Mouse (Mus musculus) induced T-regulatory cell, adult 2 months (primary cell): ENCODE results near the gene BC049352.

ENCODE experiments used
- DNase-seq: peaks from one replicate; pipeline ENCODE4 v3.0.0-alpha.2; 2012; ENCODE audit warnings: low read depth

Gene BC049352

GRCm38 (mm10) chr9:45247536-45247935 lies 65.7 kb downstream of the BC049352 start:
- DNase-seq, result peak; percentile 83

GRCm38 (mm10) chr9:45250306-45250705 lies 68.5 kb downstream of the BC049352 start:
- DNase-seq, result peak; percentile 37

- peak; percentile 78 for DNase-seq
Observed at GRCm38 (mm10) chr9:45251281-45251680, 69.5 kb downstream of the BC049352 start.

- peak; percentile 77 for DNase-seq
Observed at GRCm38 (mm10) chr9:45251990-45252389, 70.2 kb downstream of the BC049352 start.

DNA sequence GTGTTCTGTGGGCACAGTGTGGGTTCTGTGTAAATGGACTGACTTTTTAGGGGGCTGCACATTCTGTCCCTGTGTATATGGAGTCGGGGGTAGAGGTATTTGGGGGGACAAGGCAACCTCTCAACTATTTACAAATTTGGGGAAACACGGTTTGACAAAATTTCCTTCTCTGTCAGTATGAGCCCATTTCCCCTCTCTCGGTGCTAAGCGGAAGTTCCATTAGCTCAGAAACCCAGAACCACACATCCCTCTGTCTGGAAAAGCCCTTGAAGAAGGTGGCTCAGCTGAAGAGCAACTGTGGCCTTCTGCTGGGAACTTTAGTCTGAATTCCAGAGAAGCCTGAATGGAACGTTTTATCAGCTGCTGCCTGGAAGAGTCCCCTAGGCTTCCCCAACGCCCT lies 70.6 kb downstream of the BC049352 start:
- peak; percentile 67 for DNase-seq

GRCm38 (mm10) chr9:45254021-45254420 lies 72.2 kb downstream of the BC049352 start:
- no peak for DNase-seq

GRCm38 (mm10) chr9:45254605-45255004 lies 72.8 kb downstream of the BC049352 start:
- DNase-seq, result no peak

GRCm38 (mm10) chr9:45255431-45255830 lies 73.6 kb downstream of the BC049352 start:
- DNase-seq, result no peak

- no peak for DNase-seq
Observed at GRCm38 (mm10) chr9:45255967-45256366, 74.2 kb downstream of the BC049352 start.

GRCm38 (mm10) chr9:45259065-45259464 lies 77.3 kb downstream of the BC049352 start:
- no peak for DNase-seq

- DNase-seq, result no peak
Observed at GRCm38 (mm10) chr9:45261466-45261865, 79.7 kb downstream of the BC049352 start.

GRCm38 (mm10) chr9:45261872-45262271 lies 80.1 kb downstream of the BC049352 start:
- DNase-seq, result no peak

DNA sequence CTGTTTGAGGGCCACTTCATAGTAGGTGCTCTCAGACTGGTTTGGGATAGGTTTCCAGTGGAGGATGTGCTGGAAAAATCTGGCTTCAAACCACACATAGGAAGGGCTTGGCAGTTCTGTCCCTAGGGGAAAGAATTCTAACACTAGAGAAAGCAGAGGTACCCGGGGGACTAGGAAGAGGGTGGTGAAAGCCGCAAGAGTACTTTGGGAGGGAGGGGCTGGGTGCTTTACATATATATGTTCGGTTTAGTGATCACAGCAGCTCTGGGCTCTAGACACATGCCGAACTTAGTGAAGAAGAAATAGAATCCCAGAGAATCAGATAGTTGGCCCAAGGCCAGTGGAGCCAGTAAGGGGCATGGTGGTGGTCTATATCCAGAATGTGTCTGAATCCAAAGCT lies 85.3 kb downstream of the BC049352 start:
- DNase-seq, result peak; percentile 42

DNA sequence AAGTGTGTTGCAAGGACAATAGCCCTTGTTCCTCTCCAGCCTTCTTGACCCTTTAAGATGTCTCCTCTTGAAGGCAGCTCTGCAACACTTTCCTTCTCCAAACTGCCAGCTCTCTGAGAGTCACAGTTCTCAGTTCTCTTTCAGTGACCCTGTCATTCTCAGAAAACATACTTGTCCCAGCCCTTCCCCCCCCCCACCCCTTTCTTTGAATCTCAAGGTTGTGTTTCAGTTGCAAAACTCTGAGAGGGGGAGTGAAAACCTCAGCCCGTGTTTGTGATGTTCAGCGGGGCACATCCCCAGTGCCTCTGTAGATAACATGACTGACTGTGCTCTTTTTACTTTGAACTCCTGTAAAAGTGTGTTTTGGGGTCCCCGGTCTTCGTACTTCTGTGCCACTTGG lies 86.3 kb downstream of the BC049352 start:
- peak; percentile 72 for DNase-seq

DNA sequence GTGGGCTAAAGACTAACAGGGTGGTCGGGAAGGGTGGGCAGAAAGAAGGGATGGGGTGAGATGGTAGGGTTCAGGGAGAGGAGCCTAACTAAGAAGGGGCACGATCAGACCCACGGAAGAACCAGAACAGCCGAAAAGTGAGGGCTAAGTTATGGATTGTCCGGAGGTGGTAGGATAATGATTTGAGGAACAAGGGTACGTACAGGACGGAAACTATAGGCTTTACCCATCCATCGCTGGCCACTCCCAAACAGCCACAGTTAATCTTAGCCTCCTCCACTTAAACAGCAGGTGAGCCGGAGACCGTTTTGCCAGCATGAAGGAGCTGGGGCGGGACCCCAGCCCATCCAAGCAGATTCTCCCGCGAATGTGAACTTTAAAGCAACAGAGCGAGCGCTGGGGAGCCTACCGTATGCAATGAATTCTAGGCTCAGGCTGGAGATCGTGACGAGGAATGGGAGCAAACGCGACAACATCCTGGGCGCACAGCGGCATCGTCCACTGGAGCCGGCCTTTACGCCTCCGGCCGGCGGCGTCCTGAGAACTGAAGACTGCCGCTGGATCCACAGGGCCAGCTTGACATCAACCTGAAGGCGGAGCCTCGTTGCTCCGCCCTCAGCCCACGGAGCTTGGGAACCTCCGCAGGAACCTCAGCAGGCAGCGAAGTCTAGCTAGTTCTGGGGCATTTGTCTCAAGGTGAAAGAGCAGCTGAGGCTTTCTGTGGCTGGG lies 87.0 kb downstream of the BC049352 start, which contains the start of gene Il10ra:
Gene Il10ra, minus strand, starts transcription at position 553 of the 729 bp plus-strand sequence.
- DNase-seq, result peak; percentile 86

GRCm38 (mm10) chr9:45272213-45272612 lies 90.4 kb downstream of the BC049352 start:
- DNase-seq, result peak; percentile 60

DNA sequence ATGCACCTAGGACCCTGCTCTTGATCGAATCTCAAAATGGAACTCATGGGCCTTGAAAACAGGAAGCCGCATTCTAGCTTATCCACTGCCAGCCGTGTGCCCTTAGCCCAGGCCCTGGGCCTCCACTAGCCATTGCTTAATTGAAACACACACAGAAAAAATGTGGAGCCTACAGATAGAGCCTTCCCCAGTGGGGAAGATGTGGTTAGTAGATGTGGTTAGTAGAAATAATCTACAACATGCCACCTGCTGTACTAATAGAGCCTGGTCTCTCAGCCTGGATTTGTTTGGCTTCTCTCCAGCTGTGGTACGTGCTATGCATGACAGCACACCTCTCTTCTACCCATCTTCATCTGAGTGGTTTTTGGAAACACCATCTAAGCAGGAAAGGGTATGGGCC lies 92.4 kb downstream of the BC049352 start:
- DNase-seq, result peak; percentile 47

GRCm38 (mm10) chr9:45274635-45275034 lies 92.8 kb downstream of the BC049352 start:
- no peak for DNase-seq

GRCm38 (mm10) chr9:45280059-45280458 lies 98.3 kb downstream of the BC049352 start:
- DNase-seq, result no peak

DNA sequence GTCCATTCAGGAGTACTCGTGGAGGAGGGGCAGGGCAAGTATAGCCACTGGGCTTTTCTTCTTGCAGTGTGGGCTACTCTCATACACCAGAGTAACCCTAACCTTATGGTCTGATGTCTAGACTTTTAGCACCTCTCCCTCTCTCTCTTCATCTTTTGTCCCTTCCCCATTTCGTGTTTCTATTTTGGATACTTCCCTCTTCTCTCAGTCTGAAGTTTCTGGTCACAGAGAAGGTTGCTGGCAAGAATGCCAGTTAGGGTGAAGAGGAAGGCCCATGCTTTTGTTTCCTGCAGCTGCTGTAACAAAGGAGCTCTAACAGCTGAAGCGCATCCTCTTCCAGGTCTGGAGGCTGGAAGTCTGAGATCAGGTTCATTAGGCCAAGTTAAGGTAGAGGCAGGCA lies 99.1 kb downstream of the BC049352 start:
- no peak for DNase-seq

GRCm38 (mm10) chr9:45282466-45282865 lies 100.7 kb downstream of the BC049352 start:
- no peak for DNase-seq

GRCm38 (mm10) chr9:45291481-45292168 lies 109.8 kb downstream of the BC049352 start:
- DNase-seq, result peak; percentile 91

DNA sequence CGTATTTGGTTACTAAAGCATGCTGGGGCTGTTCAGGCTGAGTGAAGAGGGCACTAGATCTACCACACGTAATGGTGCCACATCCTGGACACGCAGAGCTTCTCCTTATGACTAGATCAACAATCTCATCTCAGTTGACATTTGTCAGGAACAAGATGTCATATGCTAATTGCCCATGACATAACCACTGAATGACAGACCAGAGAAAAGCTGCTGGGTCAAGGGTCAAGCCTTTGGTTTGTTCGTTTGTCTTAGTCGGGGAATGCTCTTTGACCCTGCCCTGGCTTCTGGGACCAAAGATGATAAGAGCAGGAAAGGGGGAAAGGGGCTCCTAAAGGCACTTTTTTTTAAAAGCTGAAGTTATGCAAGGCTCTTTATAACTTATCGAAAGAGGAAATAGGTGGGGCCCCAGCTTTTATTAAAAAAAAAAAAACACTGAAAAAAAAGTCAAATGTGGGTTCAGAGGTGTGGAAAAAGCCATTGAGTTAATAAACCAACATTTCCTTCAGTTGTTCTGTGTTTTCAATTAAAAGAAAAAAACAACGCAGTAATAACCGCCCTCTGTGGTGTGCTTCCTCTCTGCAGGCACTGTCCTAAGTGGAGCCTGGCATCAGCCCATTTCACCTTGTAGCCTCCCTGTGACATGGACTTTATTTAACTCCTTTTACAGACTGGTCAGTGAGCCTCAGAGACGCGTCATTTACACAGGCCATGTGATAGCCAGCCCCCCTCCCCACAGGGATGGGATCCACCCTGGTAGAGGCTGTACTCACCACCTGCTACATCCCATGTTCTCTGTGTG lies 112.6 kb downstream of the BC049352 start:
- peak; percentile 91 for DNase-seq
